16 mouse cellular contexts compared by ENCODE assay signal in the genomic region with DNA sequence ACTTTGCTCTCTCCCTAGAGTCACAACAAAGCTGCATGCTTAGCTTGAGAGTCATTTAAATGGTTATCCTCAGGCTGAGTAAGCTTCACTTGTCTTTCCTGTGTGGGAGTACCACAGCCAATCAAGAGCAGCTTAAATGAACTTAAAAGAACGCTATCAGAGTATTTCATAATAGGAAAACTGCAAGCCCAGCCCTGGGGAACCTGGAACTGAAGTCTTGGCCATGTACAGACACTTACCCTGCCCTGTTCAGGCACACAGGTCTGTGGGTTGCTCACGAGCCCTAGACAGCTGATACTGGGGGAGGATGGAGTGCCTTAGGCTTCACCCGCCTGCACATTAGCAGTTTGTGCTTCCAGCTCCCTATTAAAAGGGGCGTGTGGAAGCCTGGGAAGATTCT. TPM values are rescaled to one million over a fixed set of nuclear protein-coding genes. Genes with fewer than 3 reads are reported as not detected.
DNase-seq lines count a peak whose midpoint lies in the region; ATAC-seq and TF ChIP-seq lines count a peak whose summit lies in the region.
"Had no signal": no experiment of that assay in that cellular context is flagged by ENCODE, and none has a peak within 500 bp of the region (broad histone marks: within the 10 kb centered on the region; RNA-seq: fewer than 3 reads in every experiment).

No protein-coding gene starts in this region.

- peaks cover 87% of the 10 kb centered on the region for H3K4me1 ChIP-seq in erythroblast, embryonic 14.5 days (ENCODE audit: control insufficient read depth)
- peaks cover 34 to 49% of the 10 kb centered on the region in 2 experiments for H3K4me1 ChIP-seq in liver, embryonic 14.5 days (replicated peaks; ENCODE audit: control insufficient read depth in 2 of 2, insufficient read depth in 2 of 2, low read length in 1 of 2)
- H3K4me1 ChIP-seq in hindbrain, embryonic 14.5 days (replicated peaks; ENCODE audit: control insufficient read depth, insufficient read depth, low read length), result peaks cover 16% of the 10 kb centered on the region; the same call in 1 of the 2 replicates

- H3K27me3 ChIP-seq in erythroblast, embryonic 14.5 days (ENCODE audit: control insufficient read depth), result no peaks in the 10 kb centered on the region
- H3K27me3 ChIP-seq in liver, embryonic 14.5 days (ENCODE audit: control insufficient read depth, insufficient read depth, low read length), result no peaks in the 10 kb centered on the region
- peaks cover 2% of the 10 kb centered on the region; the same call in 1 of the 2 replicates for H3K27me3 ChIP-seq in hindbrain, embryonic 14.5 days (ENCODE audit: control insufficient read depth, insufficient read depth, low read length)
- H3K27me3 ChIP-seq: heart, embryonic 15.5 days; hindbrain, embryonic 15.5 days had no signal

- TF ChIP-seq CTCF in liver, embryonic 14.5 days (IDR thresholded peaks at IDR 0.05; ENCODE audit: low read depth), result no peak

- H3K9ac ChIP-seq in liver, embryonic 14.5 days (replicated peaks), result peak overlapping the region; percentile 99
- H3K9ac ChIP-seq in hindbrain, embryonic 14.5 days, result no peak overlapping the region
- H3K9ac ChIP-seq: heart, embryonic 15.5 days; hindbrain, embryonic 15.5 days; lung, embryonic 14.5 days; midbrain, embryonic 13.5 days had no signal

- H3K27ac ChIP-seq in liver, embryonic 14.5 days, result peak overlapping the region; percentile 100
- no peak overlapping the region for H3K27ac ChIP-seq in hindbrain, embryonic 14.5 days
- H3K27ac ChIP-seq: gastrocnemius, adult 2 months; heart, embryonic 15.5 days; hindbrain, embryonic 15.5 days; midbrain, embryonic 13.5 days had no signal

- peaks cover 99% of the 10 kb centered on the region for H3K36me3 ChIP-seq in erythroblast, embryonic 14.5 days (ENCODE audit: control insufficient read depth)
- H3K36me3 ChIP-seq in liver, embryonic 14.5 days (replicated peaks; ENCODE audit: control insufficient read depth, insufficient read depth, low read depth), result peaks cover 80% of the 10 kb centered on the region
- H3K36me3 ChIP-seq in hindbrain, embryonic 14.5 days (replicated peaks; ENCODE audit: control insufficient read depth, insufficient read depth), result no peaks in the 10 kb centered on the region
- H3K36me3 ChIP-seq: hindbrain, embryonic 15.5 days; midbrain, embryonic 13.5 days had no signal

- DNase-seq in left cerebral cortex, adult 11 months (ENCODE audit: low spot score), result peak; percentile 24
- no peak for DNase-seq in left cerebral cortex, adult 18-20 months (ENCODE audit: low spot score in 2 of 2)
- peak; percentile 55 for DNase-seq in Muller cell, postnatal 12 days (ENCODE audit: inconsistent ontology term)
- no peak for DNase-seq in liver, embryonic 14.5 days (ENCODE audit: low read depth in 3 of 3, low spot score in 3 of 3)
- no peak for DNase-seq in gastrocnemius, postnatal 10 days
- DNase-seq in hindbrain, embryonic 14.5 days (ENCODE audit: low spot score), result no peak
- DNase-seq: adrenal gland, postnatal 14 days; cerebellum, postnatal 25 days; gastrocnemius, adult 2 months; kidney, adult 2 months; lung, embryonic 14.5 days had no signal

- ATAC-seq in erythroblast, adult 5-6 weeks (replicated peaks; ENCODE audit: low FRiP score, poor library complexity, severe bottlenecking), result no peak
- ATAC-seq in liver, embryonic 14.5 days (ENCODE audit: insufficient read depth), result no peak
- no peak for ATAC-seq in hindbrain, embryonic 14.5 days (ENCODE audit: low FRiP score)
- ATAC-seq: midbrain, embryonic 13.5 days had no signal

- TF ChIP-seq EP300 in liver, embryonic 14.5 days (IDR thresholded peaks at IDR 0.05; ENCODE audit: low read depth), result no peak

- WGBS in liver, embryonic 14.5 days (ENCODE audit: insufficient replicate concordance), result 72% methylated on average over 4 of the region's 4 CpGs
- 77% methylated on average over 4 of the region's 4 CpGs for WGBS in hindbrain, embryonic 14.5 days

- no peaks in the 10 kb centered on the region for H3K9me3 ChIP-seq in erythroblast, embryonic 14.5 days (ENCODE audit: control insufficient read depth, low read length)
- no peaks in the 10 kb centered on the region for H3K9me3 ChIP-seq in liver, embryonic 14.5 days (ENCODE audit: control insufficient read depth, low read length)
- H3K9me3 ChIP-seq in hindbrain, embryonic 14.5 days (ENCODE audit: control insufficient read depth, low read length), result no peaks in the 10 kb centered on the region
- H3K9me3 ChIP-seq: heart, embryonic 15.5 days; hindbrain, embryonic 15.5 days; midbrain, embryonic 13.5 days had no signal

- H3K4me3 ChIP-seq in erythroblast, embryonic 14.5 days (replicated peaks), result peak overlapping the region; percentile 85
- H3K4me3 ChIP-seq in liver, embryonic 14.5 days (ENCODE audit: insufficient read depth in 1 of 2, low read depth in 2 of 2, low read length in 2 of 2), result peak overlapping the region; percentile 38 to 97
- no peak overlapping the region for H3K4me3 ChIP-seq in hindbrain, embryonic 14.5 days (replicated peaks; ENCODE audit: low read length)
- H3K4me3 ChIP-seq: gastrocnemius, adult 2 months; heart, embryonic 15.5 days; hindbrain, embryonic 15.5 days; midbrain, embryonic 13.5 days had no signal

- peak overlapping the region; percentile 98 for H3K4me2 ChIP-seq in liver, embryonic 14.5 days (ENCODE audit: low read depth)
- H3K4me2 ChIP-seq in hindbrain, embryonic 14.5 days (replicated peaks), result no peak overlapping the region
- H3K4me2 ChIP-seq: heart, embryonic 15.5 days; hindbrain, embryonic 15.5 days; midbrain, embryonic 13.5 days had no signal

RNA-seq across cellular contexts. Expression of gene Fam117a, which starts 6.4 kb away (rescaled TPM):
- polyA plus RNA-seq in erythroblast, embryonic 14.5 days (2012), result 184 and 248 TPM in 2 replicates
- total RNA-seq in erythroblast, adult 5-6 weeks (2015; ENCODE audit: low replicate concordance), result 321 and 423 TPM in 2 replicates
- total RNA-seq in erythroblast, adult 5-6 weeks (2017; ENCODE audit: low replicate concordance), result 386 and 450 TPM in 2 replicates
- total RNA-seq in left cerebral cortex, adult 18-20 months (2021), result 1 to 10 TPM; 3.5 to 4.3 TPM
- 103 and 114 TPM in 2 replicates for polyA plus RNA-seq in liver, embryonic 14.5 days (2012; rRNA removed)
- polyA plus RNA-seq in liver, embryonic 14.5 days (2014; fragmentation: Nextera tagmentation; extraction: Ambion mirVana), result 71.6 and 80.9 TPM in 2 replicates
- total RNA-seq in gastrocnemius, postnatal 10 days (2021), result 10 to 100 TPM in 1 of 2 experiments, 1 to 10 TPM in 1; 9.0 to 14.5 TPM
- 2.8 and 3.5 TPM in 2 replicates for polyA plus RNA-seq in hindbrain, embryonic 14.5 days (2014; fragmentation: Nextera tagmentation; extraction: Ambion mirVana)

RNA-seq across cellular contexts. Expression of gene Kat7, which starts 33.1 kb away (rescaled TPM):
- polyA plus RNA-seq in erythroblast, embryonic 14.5 days (2012), result 1.3 and 1.4 TPM in 2 replicates
- total RNA-seq in erythroblast, adult 5-6 weeks (2015; ENCODE audit: low replicate concordance), result 33.8 and 39.3 TPM in 2 replicates
- 41.5 and 65.5 TPM in 2 replicates for total RNA-seq in erythroblast, adult 5-6 weeks (2017; ENCODE audit: low replicate concordance)
- total RNA-seq in left cerebral cortex, adult 18-20 months (2021), result 10 to 100 TPM; 75.7 to 81.8 TPM
- 16.3 and 19.4 TPM in 2 replicates for polyA plus RNA-seq in liver, embryonic 14.5 days (2012; rRNA removed)
- polyA plus RNA-seq in liver, embryonic 14.5 days (2014; fragmentation: Nextera tagmentation; extraction: Ambion mirVana), result 23.6 and 26.7 TPM in 2 replicates
- 10 to 100 TPM; 29.7 to 31.8 TPM for total RNA-seq in gastrocnemius, postnatal 10 days (2021)
- polyA plus RNA-seq in hindbrain, embryonic 14.5 days (2014; fragmentation: Nextera tagmentation; extraction: Ambion mirVana), result 58.1 and 71.0 TPM in 2 replicates

RNA-seq across cellular contexts. Expression of gene Slc35b1, which starts 41.3 kb away (rescaled TPM):
- 0.78 and 0.98 TPM in 2 replicates for polyA plus RNA-seq in erythroblast, embryonic 14.5 days (2012)
- 20.8 and 23.0 TPM in 2 replicates for total RNA-seq in erythroblast, adult 5-6 weeks (2015; ENCODE audit: low replicate concordance)
- total RNA-seq in erythroblast, adult 5-6 weeks (2017; ENCODE audit: low replicate concordance), result 31.4 and 40.6 TPM in 2 replicates
- total RNA-seq in left cerebral cortex, adult 18-20 months (2021), result 10 to 100 TPM; 56.8 to 60.3 TPM
- polyA plus RNA-seq in liver, embryonic 14.5 days (2012; rRNA removed), result 24.1 and 24.6 TPM in 2 replicates
- 37.4 and 44.9 TPM in 2 replicates for polyA plus RNA-seq in liver, embryonic 14.5 days (2014; fragmentation: Nextera tagmentation; extraction: Ambion mirVana)
- total RNA-seq in gastrocnemius, postnatal 10 days (2021), result 10 to 100 TPM; 42.7 to 43.8 TPM
- 144 and 153 TPM in 2 replicates for polyA plus RNA-seq in hindbrain, embryonic 14.5 days (2014; fragmentation: Nextera tagmentation; extraction: Ambion mirVana)

Comparison
In these comparisons a context has a peak if more than half of its experiments do, and no peak if none do; other contexts are left out.
1. DNase-seq: peak in left cerebral cortex, adult 11 months (single experiment) and Muller cell, postnatal 12 days (single experiment); none in left cerebral cortex, adult 18-20 months (0 of 2), liver, embryonic 14.5 days (0 of 3), gastrocnemius, postnatal 10 days (single experiment) and hindbrain, embryonic 14.5 days (single experiment).
2. RNA of gene Fam117a, which starts 6.4 kb away (total RNA-seq): 321 to 450 TPM in erythroblast, adult 5-6 weeks; 9.0 to 14.5 TPM in gastrocnemius, postnatal 10 days and 3.5 to 4.3 TPM in left cerebral cortex, adult 18-20 months; every median in the first group is over 10 times any median in the second.